ENCODE assay signal across 26 mouse cellular contexts in genomic region chr11:65903944-65904343, GRCm38 (mm10).
"Had no signal": no experiment of that assay in that cellular context is flagged by ENCODE, and none has a peak within 500 bp of the region (broad histone marks: within the 10 kb centered on the region; RNA-seq: fewer than 3 reads in every experiment).

No protein-coding gene starts in this region.

- H3K4me1 ChIP-seq: heart, embryonic 10.5 days; heart, embryonic 13.5 days; heart, embryonic 15.5 days; hindbrain, embryonic 13.5 days; hindbrain, embryonic 15.5 days; kidney, embryonic 15.5 days; limb, embryonic 10.5 days; limb, embryonic 12.5 days had no signal

- ATAC-seq: hindbrain, postnatal 0 days; intestine, embryonic 16.5 days had no signal

- H3K9ac ChIP-seq: heart, embryonic 13.5 days; heart, embryonic 15.5 days; hindbrain, embryonic 13.5 days; hindbrain, embryonic 15.5 days; kidney, embryonic 15.5 days; limb, embryonic 12.5 days had no signal

- H3K36me3 ChIP-seq: heart, embryonic 10.5 days; heart, embryonic 13.5 days; heart, embryonic 15.5 days; hindbrain, embryonic 13.5 days; hindbrain, embryonic 15.5 days; kidney, embryonic 15.5 days; limb, embryonic 10.5 days; limb, embryonic 12.5 days had no signal

- H3K27ac ChIP-seq: gastrocnemius, adult 2 months; heart, embryonic 10.5 days; heart, embryonic 13.5 days; heart, embryonic 15.5 days; hindbrain, embryonic 13.5 days; hindbrain, embryonic 15.5 days; hindbrain, postnatal 0 days; kidney, embryonic 15.5 days; kidney, postnatal 0 days; left cerebral cortex, adult 2 months; limb, embryonic 10.5 days; limb, embryonic 12.5 days had no signal

- H3K27me3 ChIP-seq: heart, embryonic 13.5 days; heart, embryonic 15.5 days; hindbrain, embryonic 13.5 days; hindbrain, embryonic 15.5 days; kidney, embryonic 15.5 days; limb, embryonic 12.5 days had no signal

- H3K4me3 ChIP-seq: gastrocnemius, adult 2 months; heart, embryonic 10.5 days; heart, embryonic 13.5 days; heart, embryonic 15.5 days; hindbrain, embryonic 13.5 days; hindbrain, embryonic 15.5 days; kidney, embryonic 15.5 days; left cerebral cortex, adult 2 months; limb, embryonic 10.5 days; limb, embryonic 12.5 days had no signal

- H3K9me3 ChIP-seq: heart, embryonic 10.5 days; heart, embryonic 13.5 days; heart, embryonic 15.5 days; hindbrain, embryonic 13.5 days; hindbrain, embryonic 15.5 days; kidney, embryonic 15.5 days; limb, embryonic 10.5 days; limb, embryonic 12.5 days had no signal

- H3K4me2 ChIP-seq: heart, embryonic 13.5 days; heart, embryonic 15.5 days; hindbrain, embryonic 13.5 days; hindbrain, embryonic 15.5 days; kidney, embryonic 15.5 days; limb, embryonic 12.5 days; liver, embryonic 11.5 days had no signal

- DNase-seq: gastrocnemius, adult 2 months; gastrocnemius, postnatal 10 days; gastrocnemius, postnatal 25 days; heart, adult 11 months; heart, postnatal 14 days; heart, postnatal 36 days; kidney, adult 11 months; kidney, adult 2 months; kidney, adult 9 months; kidney, postnatal 14 days; kidney, postnatal 36 days; layer of hippocampus, adult 9-11 months; liver had no signal
